Mouse (Mus musculus) embryonic fibroblast, embryonic 13.5 days (primary cell): Measurements from ENCODE around the gene Sult5a1.

Source experiments
- CTCF ChIP-seq: IDR thresholded peaks from 2 replicates; pipeline ENCODE4 v1.5.1; 2011; ENCODE audit warnings: mild to moderate bottlenecking, control low read depth, low read length, moderate library complexity, borderline replicate concordance; ENCODE audit not compliant: insufficient read depth
- POLR2A ChIP-seq: IDR thresholded peaks from 2 replicates; pipeline ENCODE4 v1.6.1; 2011; ENCODE audit warnings: low read depth, mild to moderate bottlenecking, control low read depth, low read length, moderate library complexity

DNA sequence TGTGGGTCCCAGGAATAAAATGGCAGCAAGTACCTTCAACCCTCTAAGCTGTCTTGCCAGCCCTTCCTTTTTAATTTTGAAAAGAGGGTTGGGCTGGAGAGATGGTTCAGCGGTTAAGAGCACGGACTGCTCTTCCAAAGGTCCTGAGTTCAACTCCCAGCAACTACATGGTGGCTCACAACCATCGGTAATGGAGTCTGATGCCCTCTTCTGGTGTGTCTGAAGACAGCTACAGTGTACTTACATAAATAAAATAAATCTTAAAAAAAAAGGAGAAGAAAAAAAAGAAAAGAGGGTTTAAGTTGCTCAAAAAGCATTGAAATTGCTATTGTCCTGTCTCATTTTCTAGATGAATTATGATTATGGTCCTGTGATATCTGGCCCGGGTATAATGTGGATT lies 56.9 kb downstream of the Sult5a1 start:
- no peak for TF ChIP-seq POLR2A
- TF ChIP-seq CTCF = no peak
